Mouse (Mus musculus) megakaryocyte-erythroid progenitor cell, adult 5-6 weeks (primary cell): ENCODE measurements around the gene Pkd1. TPM values are rescaled to one million over a fixed set of nuclear protein-coding genes. Genes with fewer than 3 reads are reported as not detected.
A peak's percentile ranks its signal among the peaks of the same experiment; 100 is the strongest.

Experiments used
- ATAC-seq: replicated peaks from 2 replicates; pipeline ENCODE4 v1.8.0; 2016; ENCODE audit warnings: mild to moderate bottlenecking, inconsistent platforms; ENCODE audit not compliant: severe bottlenecking, poor library complexity, low FRiP score, low TSS enrichment
- total RNA-seq, 2 experiments: library from RNA; stranded (forward) in 1 of 2; stranded (reverse) in 1 of 2; fragments of 200-1000, 215-1000 nt in 1 of 2; fragments of >200 nt in 1 of 2; fragmentation: Nextera tagmentation in 1 of 2; gene quantifications; 2 replicates each; pipeline ENCODE4 v1.2.3; 2014 to 2017

The Pkd1 gene
- total RNA-seq (2014; fragmentation: Nextera tagmentation) (17.2 and 20.5 TPM in 2 replicates), total RNA-seq (2017) (4.6 and 5.4 TPM in 2 replicates)

DNA sequence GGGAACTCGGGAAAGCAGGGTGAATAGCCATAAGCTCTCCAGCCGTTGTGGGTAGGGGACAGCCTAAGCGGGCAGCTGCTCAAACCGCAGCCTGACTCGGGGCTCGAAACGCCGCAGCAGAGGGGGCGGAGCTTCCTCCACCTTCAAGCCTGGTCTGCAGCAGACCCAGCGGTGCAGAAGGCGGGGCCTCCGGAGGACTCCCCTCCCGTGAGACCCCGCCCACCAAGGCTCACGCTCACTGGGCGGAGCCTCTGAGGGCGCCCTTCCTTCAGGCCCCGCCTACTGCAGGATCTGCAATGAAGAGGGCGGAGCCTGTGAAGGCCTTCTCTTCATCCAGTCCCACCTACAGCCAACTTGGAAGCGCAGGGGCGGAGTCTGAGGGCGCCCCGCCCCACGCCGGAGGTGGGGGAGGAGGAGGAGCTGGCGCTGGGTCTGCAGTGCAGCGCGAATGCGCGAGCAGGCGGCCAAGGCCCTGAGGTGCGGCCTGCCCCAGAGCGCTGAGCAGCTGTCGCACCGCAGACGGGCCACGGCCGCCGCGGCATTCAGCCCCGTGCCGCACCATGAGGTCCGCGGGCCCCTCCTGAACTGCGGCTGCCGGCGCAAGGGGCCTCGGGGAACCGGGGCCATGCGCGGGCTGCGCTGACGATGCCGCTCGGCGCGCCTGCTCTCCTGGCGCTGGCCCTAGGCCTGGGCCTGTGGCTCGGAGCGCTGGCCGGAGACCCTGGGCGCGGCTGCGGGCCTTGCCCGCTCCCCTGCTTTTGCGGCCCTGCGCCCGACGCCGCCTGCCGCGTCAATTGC, at the start of gene Pkd1:
TSS of gene Pkd1 (plus strand) at position 217 of the 798 bp plus-strand sequence.
- peak; percentile 89 for ATAC-seq

DNA sequence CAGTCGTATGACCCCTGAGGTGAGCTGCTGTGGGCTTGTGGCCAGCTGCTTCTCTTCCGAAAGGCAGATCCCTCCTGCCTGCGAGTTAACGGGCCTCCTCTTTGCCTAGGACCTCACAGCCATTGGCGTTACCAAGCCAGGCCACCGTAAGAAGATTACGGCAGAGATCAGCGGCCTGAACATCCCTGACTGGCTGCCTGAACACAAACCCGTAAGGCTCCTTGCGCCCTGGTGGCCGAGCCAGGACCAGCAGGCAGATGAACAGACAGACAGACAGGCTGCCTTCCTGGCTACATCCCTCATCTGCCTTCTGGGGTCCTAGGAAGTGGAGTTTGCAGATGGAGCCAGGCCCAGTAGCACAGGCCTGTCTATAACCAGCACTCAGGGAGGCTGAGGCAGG, 47.4 kb upstream of the Pkd1 start:
- peak; percentile 45; the same call in 1 of the 2 replicates for ATAC-seq

DNA sequence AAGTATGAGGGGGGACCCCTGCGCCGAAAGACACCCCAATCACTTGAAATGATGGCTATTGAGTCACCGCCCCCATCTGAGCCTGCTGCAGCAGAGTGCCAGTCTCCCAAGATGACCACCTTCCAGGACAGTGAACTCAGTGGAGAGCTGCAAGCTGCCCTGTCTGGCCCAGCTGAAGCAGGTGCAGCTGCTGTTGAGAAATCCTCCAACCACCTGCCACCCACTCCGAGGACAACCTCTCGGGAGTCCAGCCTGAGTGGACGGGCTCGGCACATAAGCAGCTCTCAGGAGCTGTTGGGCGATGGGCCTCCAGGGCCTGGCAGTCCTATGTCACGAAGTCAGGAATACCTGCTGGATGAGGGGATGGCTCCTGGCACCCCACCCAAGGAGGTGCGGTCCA, 45.5 kb upstream of the Pkd1 start:
- ATAC-seq = no peak

DNA sequence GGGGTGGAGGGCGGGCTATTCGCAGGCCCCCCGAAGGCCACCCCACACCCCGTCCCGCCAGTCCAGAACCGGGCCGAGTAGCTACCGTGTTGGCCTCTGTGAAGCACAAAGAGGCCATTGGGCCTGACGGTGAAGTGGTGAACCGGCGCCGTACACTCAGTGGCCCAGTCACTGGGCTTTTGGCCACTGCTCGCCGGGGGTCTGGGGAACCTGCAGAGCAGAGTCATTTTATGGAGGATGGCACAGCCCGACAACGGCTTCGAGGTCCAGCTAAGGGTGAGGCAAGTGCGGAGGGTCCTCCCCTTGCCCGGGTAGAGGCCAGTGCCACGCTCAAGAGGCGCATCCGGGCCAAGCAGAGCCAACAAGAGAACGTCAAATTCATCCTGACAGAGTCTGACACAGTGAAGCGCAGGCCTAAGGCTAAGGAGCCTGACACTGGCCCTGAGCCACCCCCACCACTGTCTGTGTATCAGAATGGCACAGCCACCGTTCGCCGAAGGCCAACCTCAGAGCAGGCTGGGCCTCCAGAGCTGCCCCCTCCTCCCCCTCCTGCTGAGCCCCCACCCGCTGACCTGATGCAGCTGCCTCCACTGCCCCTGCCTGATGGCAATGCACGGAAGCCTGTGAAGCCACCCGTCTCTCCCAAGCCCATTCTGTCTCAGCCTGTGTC, 44.2 kb upstream of the Pkd1 start:
- no peak for ATAC-seq

DNA sequence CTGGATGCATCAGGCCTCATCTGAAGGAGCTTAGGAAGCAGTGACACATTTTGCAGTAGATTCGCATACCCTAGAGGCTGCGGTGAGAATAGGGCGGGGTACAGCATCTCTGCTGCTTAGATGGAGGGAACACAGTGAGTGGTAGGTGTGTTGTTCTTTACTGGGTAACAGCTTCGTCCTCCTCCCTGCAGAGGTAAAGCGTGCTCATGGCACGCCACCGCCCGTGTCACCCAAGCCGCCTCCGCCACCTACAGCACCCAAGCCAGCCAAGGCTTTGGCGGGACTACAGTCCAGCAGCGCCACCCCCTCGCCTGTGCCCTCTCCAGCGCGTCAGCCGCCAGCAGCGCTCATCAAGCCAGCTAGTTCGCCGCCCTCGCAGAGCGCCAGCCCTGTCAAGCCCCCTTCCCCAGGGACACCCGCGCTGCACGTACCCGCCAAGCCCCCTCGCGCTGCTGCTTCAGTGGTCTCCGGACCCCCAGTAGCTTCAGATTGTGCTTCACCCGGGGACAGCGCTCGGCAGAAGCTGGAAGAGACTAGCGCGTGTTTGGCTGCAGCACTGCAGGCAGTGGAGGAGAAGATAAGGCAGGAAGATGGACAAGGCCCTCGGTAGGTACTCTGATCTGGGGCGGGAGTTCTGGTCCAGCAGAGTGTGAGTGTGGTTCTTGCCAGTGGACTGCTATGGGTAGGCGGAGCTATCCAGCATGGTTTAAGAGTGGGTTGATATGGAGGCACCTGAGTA, 43.1 kb upstream of the Pkd1 start:
- ATAC-seq = no peak

DNA sequence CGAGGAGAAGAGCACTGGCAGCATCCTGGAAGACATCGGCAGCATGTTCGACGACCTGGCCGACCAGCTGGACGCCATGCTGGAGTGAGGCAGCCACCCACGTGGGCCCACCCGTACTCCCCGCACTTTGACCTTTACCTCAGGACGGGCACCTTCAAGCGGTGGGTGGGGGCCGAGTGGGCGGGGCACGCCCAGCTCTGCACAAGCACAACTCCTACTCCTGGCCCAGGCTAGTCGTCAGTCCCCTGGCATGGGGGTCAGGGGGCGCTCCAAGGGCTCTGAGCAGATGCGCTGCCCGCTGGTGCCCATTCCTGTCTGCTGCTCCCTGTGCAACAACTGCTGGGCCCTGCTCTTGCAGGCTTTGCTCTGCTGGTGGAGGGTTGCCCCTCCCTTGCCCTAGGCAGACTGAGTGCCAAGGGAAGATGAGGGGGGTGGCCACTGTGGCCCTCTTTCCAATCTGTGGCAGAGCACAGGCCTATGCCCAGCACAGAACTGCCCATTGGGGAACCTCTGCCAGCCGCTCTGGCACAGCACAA, 42.4 kb upstream of the Pkd1 start:
- no peak for ATAC-seq

DNA sequence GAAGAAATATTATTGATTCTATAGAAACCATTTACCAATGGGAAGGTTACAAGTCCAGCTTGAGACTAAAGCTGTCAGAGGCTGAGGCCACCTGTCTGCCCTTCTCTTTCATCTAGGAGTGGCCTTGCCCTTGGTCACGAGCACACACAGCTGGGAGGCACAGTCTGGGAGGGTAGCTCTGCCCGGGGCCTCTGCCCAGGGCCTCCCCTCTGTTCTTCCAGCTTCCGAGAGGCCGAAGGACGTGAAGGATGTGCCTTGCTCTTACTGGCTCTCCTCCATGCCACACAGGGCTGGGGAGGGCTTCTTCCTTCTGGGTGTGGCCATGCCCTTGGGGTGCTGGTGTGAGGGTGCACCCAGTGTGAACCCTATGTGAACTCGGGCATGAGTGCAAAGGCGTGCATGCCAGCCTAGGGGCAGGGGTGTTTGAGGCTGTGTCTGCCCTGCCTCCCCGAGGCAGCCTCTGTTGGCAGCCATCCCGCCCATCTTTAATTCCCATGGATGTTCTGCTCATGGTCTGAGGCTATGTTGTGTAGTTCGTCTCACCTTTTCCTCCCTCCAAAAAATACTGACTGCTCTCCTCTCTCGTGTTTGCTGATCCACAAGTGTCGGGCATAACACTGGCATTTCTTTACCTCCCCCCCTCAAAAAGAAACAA, 41.7 kb upstream of the Pkd1 start:
- ATAC-seq = no peak

DNA sequence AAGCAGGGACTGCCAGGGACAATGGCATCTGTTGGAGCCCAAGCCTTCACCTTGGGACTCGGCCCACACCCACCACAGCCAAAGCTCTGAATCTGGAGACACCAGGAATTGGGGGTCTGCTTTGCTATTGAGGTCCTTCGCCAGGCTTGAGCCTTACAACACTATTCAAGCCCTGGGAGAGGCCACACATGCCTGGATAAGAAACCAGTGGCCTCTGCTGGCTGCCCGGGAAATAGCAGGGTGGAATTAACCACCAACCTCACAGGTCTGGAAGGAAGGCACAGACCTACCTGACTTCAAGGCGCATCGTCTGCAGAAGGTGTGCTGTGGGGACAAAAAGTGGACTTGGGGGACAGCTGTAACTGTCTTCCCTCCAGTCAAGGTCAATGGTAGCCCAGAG, 36.0 kb upstream of the Pkd1 start:
- peak; percentile 58 for ATAC-seq

DNA sequence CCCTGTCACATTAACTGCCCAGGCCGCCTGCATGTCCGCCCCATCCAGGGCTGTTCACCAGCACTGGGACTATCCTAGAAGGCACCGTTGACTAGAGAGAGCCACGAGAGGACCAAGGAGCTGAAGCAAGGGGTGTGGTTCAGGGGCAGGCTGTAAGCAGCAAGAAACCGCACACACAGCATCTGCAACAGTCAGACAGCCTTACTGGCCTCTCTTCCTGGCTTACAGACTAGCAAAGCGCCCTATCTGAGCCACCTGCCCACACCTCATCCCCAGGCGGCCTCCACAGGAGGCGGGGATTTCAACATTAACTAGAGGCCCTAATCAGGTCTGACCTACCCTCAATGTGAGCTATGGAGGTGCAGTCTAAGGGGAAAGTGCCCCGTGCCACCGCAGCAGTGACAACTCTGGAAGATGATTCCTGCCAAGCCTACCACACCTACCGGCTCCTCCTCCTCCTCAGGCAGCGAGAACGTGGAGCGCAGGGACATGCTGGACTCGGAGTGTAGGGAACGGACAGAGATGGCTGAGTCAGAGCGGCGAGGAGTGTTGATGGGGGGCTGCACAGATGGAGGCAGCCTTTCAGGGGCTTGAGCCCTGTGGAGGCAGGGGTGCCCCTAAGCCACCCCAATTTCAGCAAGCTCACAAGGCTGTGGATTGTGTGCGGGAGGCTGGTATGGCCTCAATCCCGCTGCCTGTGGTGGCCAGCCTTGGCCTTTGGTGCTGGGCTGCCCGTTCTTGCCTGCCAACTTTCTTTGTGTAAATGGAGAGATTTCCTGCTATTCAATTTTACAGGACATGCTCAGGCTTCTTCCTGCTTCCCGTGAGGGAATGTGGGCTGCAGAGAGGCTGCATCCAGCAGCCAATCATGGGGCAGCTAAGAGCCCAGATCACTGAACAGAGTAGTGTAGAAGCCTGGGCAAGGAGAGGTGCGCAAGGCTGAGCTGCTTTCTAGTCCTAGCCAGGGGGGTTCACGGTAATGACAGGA, 35.1 kb upstream of the Pkd1 start:
- no peak for ATAC-seq

DNA sequence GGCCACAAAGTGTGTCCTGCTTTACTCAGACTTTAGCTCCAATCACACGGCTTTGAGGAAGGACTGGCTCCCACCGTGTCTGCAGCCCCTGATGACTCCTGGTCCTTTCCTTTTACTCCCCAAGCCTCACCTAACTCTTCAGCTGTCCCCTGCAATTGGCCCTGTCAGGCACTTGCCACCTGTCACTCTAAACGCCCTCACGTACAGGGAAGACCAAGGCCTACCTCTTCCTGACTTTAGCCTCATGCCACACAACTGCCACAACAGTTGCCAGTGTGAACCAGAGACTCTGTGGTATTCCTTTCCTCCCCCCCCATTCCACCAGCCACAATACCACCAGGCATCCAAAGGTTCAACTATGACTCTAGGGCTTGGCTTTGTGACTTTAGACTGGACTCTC, 29.2 kb upstream of the Pkd1 start:
- no peak for ATAC-seq

DNA sequence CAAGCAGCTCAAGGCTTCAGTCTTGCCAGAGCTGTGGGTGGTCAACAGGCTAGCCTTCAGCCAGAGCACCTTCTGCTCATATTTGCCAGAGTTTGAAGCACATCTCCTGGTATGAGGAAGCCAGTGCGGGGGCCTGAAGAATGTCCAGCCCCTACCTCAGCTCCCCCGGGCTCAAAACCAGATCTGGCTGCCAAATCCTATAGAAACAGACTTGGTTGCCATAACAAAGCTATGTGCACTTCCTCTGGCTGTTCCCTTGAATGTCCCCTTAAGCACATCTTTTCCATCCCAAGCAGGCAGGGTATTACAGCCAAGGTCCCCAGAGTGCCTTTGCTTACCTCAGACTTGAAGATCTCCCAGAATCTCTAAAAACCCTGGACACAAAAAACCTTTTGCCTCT, 24.9 kb upstream of the Pkd1 start:
- no peak for ATAC-seq

DNA sequence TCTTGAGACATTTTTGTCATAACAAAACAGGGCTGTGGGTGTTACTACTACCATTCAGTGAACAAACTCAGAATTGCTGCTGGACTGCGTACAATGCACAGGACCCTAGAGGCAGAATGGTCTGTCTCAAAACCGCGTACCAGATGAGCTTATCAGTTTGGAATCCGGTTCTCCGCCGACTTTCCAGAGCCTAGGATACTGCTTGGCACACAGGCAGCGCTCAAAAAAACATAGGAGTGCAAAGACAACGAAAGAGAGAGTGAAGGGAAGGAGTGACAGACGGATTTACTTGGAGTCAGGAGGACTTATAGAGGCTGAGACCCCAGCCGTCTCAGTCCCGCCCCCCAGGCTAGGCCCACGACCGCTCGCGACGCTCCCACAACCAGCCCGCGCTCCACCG, 22.3 kb upstream of the Pkd1 start:
- no peak for ATAC-seq

DNA sequence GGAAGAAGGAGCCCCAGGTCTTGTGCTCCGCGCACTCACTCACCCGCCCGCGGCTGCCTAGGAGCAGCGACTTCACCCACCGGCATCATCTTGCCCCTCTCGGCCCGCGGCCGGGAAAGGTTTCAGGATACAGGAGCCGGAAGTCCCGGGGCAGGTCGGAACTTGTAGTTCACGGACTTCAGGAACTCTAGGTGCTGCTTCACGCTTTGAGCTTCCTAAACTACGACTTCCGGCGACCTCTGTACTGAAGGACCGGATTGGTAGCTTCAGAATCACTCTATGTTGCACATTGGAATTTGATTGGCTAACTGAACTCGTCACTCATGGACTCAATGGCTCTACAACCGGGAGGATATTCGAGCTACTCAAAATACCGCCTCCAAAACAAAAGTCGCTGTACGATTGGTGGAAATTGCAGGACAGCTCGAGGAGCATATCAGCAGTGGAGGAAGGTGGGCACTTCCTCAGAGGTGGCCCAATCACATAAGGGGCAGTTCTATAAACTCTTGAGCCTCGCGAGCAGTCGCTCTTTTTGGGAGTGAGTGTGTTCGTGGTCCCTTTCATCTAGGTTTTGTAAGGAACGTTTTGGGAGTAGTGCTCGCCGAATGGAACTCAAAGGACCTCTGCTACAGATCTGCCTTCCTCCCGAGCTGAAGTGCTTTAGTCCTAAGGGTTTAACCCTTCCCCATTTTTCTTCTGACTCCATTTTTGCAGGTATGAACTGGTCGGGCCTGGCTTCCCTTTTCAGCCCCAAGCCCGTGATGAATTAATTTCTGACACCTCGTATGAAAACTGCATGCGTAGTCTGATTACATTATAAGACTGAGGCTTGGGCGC, 21.7 kb upstream of the Pkd1 start, which contains the start of gene Traf7:
TSS of gene Traf7 (minus strand) at position 216 of the 837 bp plus-strand sequence.
- peak; percentile 89 for ATAC-seq

DNA sequence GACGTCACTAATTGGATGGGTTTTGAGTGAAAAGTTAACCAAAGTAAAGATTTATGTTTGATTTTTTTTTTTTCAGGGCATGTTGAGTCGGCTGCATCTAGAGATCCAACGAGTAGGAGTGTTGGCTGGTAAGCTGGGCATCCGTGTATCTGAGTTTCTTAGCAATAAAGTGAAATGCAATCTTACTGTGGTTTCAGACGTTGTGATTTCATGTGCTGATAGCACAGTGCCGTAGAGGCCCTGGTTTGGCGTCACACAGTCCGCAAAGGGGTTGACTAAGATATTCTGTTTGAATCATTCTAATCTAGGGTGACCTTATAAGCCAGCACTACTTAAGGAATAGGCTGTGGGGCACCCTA, 21.1 kb upstream of the Pkd1 start:
- no peak for ATAC-seq

DNA sequence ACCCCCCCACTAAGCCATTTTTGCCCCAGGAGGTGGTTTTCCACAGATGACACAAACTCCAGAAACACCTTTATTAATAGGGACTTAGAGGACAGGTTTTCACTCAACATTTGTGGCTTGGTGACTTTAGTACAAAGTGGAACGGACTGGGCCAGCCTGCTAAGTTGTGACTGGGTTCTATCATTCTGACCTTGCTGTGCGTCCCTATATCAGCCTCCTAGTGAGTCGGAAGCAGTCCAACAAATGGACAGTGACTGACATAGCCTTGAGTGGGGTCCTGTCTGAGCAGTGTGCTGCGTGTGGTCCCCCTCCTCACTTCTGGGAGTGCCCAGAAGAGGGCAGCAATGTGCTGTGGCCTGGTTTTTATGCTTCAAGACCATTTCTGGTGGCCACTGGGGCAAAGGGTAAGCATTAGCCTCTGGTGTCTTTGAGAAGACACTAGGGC, 20.6 kb upstream of the Pkd1 start:
- no peak for ATAC-seq

DNA sequence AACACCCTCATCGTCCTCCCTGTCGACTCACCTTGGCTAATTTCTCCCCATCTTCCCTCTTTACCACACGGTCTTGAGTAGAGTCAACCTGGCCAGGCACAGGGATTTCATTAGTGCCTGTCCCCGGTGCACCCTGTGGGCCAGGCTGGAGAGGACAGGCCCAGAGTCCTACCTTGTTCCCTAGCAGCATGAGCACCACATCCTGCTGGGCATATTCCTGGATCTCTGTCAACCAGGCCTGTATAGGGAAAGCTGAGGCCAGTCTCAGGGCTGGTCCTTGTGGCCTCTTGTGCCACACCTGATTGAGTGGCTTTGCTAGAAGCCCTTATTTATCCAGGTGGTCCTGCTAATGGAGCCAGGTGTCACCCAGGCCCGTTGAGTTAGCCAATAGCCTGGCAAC, 19.8 kb upstream of the Pkd1 start:
- no peak for ATAC-seq

DNA sequence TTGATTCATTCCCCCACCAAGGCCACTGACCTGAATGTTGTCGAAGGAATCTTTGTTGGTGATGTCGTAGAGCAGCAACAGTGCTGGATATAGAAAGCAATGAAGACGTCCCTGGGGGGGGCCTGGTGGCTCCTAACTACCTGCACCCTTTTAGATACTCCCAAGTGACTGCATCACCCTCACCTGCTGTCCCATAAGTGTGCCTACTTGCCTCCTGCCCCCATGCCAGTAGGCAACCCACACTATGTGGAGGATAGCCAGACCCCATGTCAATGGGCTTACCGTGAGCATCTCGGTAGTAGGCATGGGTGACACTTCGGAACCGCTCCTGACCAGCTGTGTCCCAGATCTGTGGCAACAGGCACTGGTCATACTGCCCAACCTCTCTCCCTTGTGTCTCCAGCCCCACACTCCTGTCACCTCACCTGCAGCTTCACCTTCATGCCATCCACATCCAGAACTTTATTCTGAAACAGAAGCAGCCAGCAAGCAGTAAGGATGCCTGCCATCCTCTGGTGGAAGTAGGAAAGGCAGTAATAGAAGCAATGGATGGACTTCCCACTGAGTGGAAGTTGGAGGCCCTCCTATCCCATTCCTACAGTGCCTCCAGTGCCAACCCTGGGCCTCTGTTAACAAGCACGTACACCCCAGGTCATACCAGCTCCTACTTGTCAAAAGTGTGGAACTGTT, 19.1 kb upstream of the Pkd1 start:
- no peak for ATAC-seq
